Mouse (Mus musculus): ENCODE results near the gene Rab31.

- no peak for TF ChIP-seq CTCF (IDR thresholded peaks at IDR 0.05; ENCODE audit: control insufficient read depth, insufficient read depth, low read length)
- TF ChIP-seq POLR2A (IDR thresholded peaks at IDR 0.05; ENCODE audit: borderline replicate concordance, control insufficient read depth, low read depth, low read length): no peak
Measured at GRCm38 (mm10) chr17:65732666-65733065, 39.9 kb downstream of the Rab31 start.

Measured in bone marrow, adult 2 months (tissue).